Mouse (Mus musculus) inflammation-experienced regulatory T-cells, adult 6 months (primary cell): ENCODE data around the gene Cdk14. TPM values are rescaled to one million over a fixed set of nuclear protein-coding genes. Genes with fewer than 3 reads are reported as not detected.
"Not testable (repeated sequence)": the region's sequence is repeated elsewhere in the genome, so short reads cannot be mapped to it uniquely, and the experiment has no call there.

Source experiments
- ATAC-seq: one replicate; pipeline ENCODE4 v1.8.0; 2017
- polyA plus RNA-seq, 3 experiments: library from polyadenylated mRNA; unstranded; fragments of 100-300 nt; shearing (Covaris generic); gene quantifications; one replicate each; pipeline ENCODE4 v1.2.1; 2017

Gene Cdk14
- polyA plus RNA-seq, 3 experiments from 2014 or later, result 0.12 to 0.78 TPM; not detected in 1

GRCm38 (mm10) chr5:5261725-5262296, 158.3 kb downstream of the Cdk14 start:
- ATAC-seq, result no peak

- ATAC-seq, result no peak
These were observed 159.0 kb downstream of the Cdk14 start for GRCm38 (mm10) chr5:5260966-5261724.

GRCm38 (mm10) chr5:5260309-5260708, 159.8 kb downstream of the Cdk14 start:
- no peak for ATAC-seq

GRCm38 (mm10) chr5:5254391-5254790, 165.7 kb downstream of the Cdk14 start:
- no peak for ATAC-seq

GRCm38 (mm10) chr5:5253177-5253576, 166.9 kb downstream of the Cdk14 start:
- no peak for ATAC-seq

- ATAC-seq, result no peak
These were observed 172.4 kb downstream of the Cdk14 start for GRCm38 (mm10) chr5:5247671-5248070.

- ATAC-seq, result no peak
These were observed 173.5 kb downstream of the Cdk14 start for GRCm38 (mm10) chr5:5246534-5247175.

- ATAC-seq, result no peak
These were observed 174.9 kb downstream of the Cdk14 start for GRCm38 (mm10) chr5:5245182-5245581.

- ATAC-seq, result no peak
These were observed 176.5 kb downstream of the Cdk14 start for GRCm38 (mm10) chr5:5243648-5244047.

- ATAC-seq, result no peak
These were observed 177.4 kb downstream of the Cdk14 start for GRCm38 (mm10) chr5:5242704-5243103.

GRCm38 (mm10) chr5:5241088-5241487, 179.0 kb downstream of the Cdk14 start:
- ATAC-seq, result no peak

GRCm38 (mm10) chr5:5240121-5240520, 180.0 kb downstream of the Cdk14 start:
- no peak for ATAC-seq

GRCm38 (mm10) chr5:5234935-5235334, 185.2 kb downstream of the Cdk14 start:
- ATAC-seq, result not testable (repeated sequence)

- ATAC-seq, result no peak
These were observed 193.1 kb downstream of the Cdk14 start for GRCm38 (mm10) chr5:5226966-5227365.

- ATAC-seq, result no peak
These were observed 208.4 kb downstream of the Cdk14 start for GRCm38 (mm10) chr5:5211780-5212135.

- no peak for ATAC-seq
These were observed 208.9 kb downstream of the Cdk14 start for GRCm38 (mm10) chr5:5211034-5211779.

GRCm38 (mm10) chr5:5208016-5208415, 212.1 kb downstream of the Cdk14 start:
- no peak for ATAC-seq

GRCm38 (mm10) chr5:5206012-5206411, 214.1 kb downstream of the Cdk14 start:
- no peak for ATAC-seq

GRCm38 (mm10) chr5:5194562-5195221, 225.4 kb downstream of the Cdk14 start:
- no peak for ATAC-seq

GRCm38 (mm10) chr5:5189590-5189989, 230.5 kb downstream of the Cdk14 start:
- ATAC-seq, result no peak

- no peak for ATAC-seq
These were observed 233.9 kb downstream of the Cdk14 start for GRCm38 (mm10) chr5:5185987-5186742.

- ATAC-seq, result no peak
These were observed 234.6 kb downstream of the Cdk14 start for GRCm38 (mm10) chr5:5185521-5185920.
